Mouse (Mus musculus) ES-Bruce4 (cell line): Measurements from ENCODE around the gene Trim23. TPM values are rescaled to one million over a fixed set of nuclear protein-coding genes. Genes with fewer than 3 reads are reported as not detected.
A peak's percentile ranks its signal among the peaks of the same experiment; 100 is the strongest.

ENCODE experiments used
- H3K27ac ChIP-seq: 2 replicates; pipeline ENCODE4 v1.5.1; 2012; ENCODE audit warnings: low read length, inconsistent platforms; ENCODE audit not compliant: insufficient read depth
- H3K27me3 ChIP-seq: 2 replicates; pipeline ENCODE4 v1.6.1; 2012; ENCODE audit warnings: mild to moderate bottlenecking, low read length, inconsistent platforms; ENCODE audit not compliant: control insufficient read depth, poor library complexity, insufficient read depth, severe bottlenecking
- H3K36me3 ChIP-seq: 2 replicates; pipeline ENCODE4 v1.6.1; 2012; ENCODE audit warnings: inconsistent platforms, mild to moderate bottlenecking, low read length, moderate library complexity; ENCODE audit not compliant: control insufficient read depth, poor library complexity, insufficient read depth, severe bottlenecking
- H3K4me1 ChIP-seq: one replicate; pipeline ENCODE4 v1.8.1; 2011; ENCODE audit warnings: low read length; ENCODE audit not compliant: control insufficient read depth, insufficient read depth
- H3K4me3 ChIP-seq: 2 replicates; pipeline ENCODE4 v1.5.1; 2011; ENCODE audit warnings: low read depth, mild to moderate bottlenecking, low read length
- H3K9ac ChIP-seq: 2 replicates; pipeline ENCODE4 v1.6.1; 2012; ENCODE audit warnings: low read depth, mild to moderate bottlenecking, inconsistent platforms; ENCODE audit not compliant: poor library complexity, severe bottlenecking
- H3K9me3 ChIP-seq: replicated peaks from 2 replicates; pipeline ENCODE4 v1.6.1; 2012; ENCODE audit warnings: mild to moderate bottlenecking, low read length, inconsistent platforms; ENCODE audit not compliant: control insufficient read depth, poor library complexity, insufficient read depth, severe bottlenecking
- CTCF ChIP-seq: IDR thresholded peaks from one replicate; pipeline ENCODE4 v1.8.1; 2011; ENCODE audit warnings: low read depth, low read length
- EP300 ChIP-seq: IDR thresholded peaks from 2 replicates; pipeline ENCODE4 v1.6.1; 2011; ENCODE audit warnings: low read depth, low read length; ENCODE audit not compliant: insufficient read depth
- POLR2A ChIP-seq: IDR thresholded peaks from one replicate; pipeline ENCODE4 v1.8.1; 2011; ENCODE audit warnings: low read length; ENCODE audit not compliant: insufficient read depth
- polyA plus RNA-seq: library from polyadenylated mRNA; stranded (reverse); fragments of >200 nt; gene quantifications from 2 replicates; pipeline ENCODE4 v1.2.4, GENCODE M21; 2011; ENCODE audit warnings: low read depth; ENCODE audit not compliant: missing spikeins, insufficient read depth, insufficient read length

The Trim23 gene
- polyA plus RNA-seq, 1 experiment, result 26.8 TPM

DNA sequence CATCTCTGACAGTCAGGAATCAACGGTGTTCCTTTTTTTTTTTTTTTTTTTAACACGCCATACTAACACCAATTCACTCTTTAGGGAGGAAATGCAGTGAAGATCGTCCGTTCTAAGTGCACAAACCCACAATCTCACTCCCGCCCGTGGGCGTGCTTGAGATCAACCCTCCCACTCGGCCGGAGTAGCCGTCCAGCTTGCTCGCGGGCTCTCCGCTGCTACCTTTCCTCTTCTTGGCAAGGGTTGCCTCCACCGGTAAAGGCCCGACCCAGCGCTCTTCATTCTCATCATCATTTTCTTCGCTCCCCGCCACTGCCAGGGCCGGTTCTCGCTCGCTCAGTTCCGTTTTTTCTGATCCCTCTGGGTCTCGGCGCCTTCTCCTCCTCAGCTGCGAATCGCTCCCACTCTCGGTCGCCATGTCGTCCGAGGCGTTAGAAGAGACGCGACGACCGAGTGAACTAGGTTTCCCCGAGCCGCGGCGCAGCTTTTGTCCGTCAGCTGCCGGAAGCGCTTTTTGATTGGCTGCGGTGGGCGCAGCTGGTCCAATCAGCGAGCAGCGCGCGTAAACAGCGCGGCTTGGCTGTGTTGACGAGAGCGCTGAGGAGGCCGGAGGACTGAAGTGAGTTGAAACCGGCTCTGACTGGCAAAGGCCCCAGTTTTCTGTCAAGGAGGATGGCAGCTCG is 49.9 kb downstream of the Trim23 start, which contains the start of the genes Cenpk and Ppwd1:
Cenpk (plus strand) TSS at position 228 of the 683 bp plus-strand sequence.
Ppwd1 (minus strand) TSS at position 460 of the 683 bp plus-strand sequence.
- no peak within 1 kb of the TSS for H3K27ac ChIP-seq
- H3K4me1 ChIP-seq, result no peaks in the 10 kb centered on the region
- no peak for TF ChIP-seq CTCF
- TF ChIP-seq EP300, result peak; percentile 44; the same call in 1 of the 2 replicates
- TF ChIP-seq POLR2A, result peak; percentile 39

DNA sequence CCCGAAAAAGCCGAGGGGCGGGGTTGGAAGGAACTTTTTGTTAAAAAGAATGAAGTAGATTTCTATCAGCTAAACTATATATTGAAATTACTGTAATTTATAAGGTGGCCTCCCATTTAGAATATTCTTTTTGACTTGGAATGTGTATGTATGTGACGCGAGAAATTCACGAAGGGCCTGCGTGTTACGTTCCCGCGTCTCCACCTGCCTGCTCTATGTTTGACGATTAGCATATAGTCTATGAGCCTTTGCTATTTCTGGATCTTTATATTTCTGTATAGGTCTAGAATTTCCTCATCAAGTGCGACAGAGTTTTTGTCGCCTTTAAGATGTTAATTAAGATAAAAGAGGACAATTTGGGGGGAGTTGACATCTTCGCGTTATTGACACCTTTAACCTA is 50.6 kb downstream of the Trim23 start:
- no peaks in the 10 kb centered on the region for H3K27me3 ChIP-seq
- H3K9ac ChIP-seq, result peak overlapping the region; percentile 80
- no peak overlapping the region for H3K27ac ChIP-seq
- H3K36me3 ChIP-seq, result peaks cover 2% of the 10 kb centered on the region
- H3K4me1 ChIP-seq, result no peaks in the 10 kb centered on the region
- H3K4me3 ChIP-seq, result peak overlapping the region; percentile 83
- H3K9me3 ChIP-seq, result no peaks in the 10 kb centered on the region
- TF ChIP-seq EP300, result no peak
- TF ChIP-seq POLR2A, result no peak
- TF ChIP-seq CTCF, result no peak

More for the DNA sequence above, 49.9 kb downstream of the Trim23 start, which contains the start of the genes Cenpk and Ppwd1:
- Histone ChIP-seq H3K9me3 (no peaks in the 10 kb centered on the region), H3K36me3 (peaks cover 2% of the 10 kb centered on the region), H3K9ac (peak within 1 kb of the TSS; percentile 80), H3K27me3 (no peaks in the 10 kb centered on the region), H3K4me3 (peak within 1 kb of the TSS; percentile 90)

Other genes with a start within 250 kb of the Trim23 start
- 38.9 and 57.6 TPM in 2 replicates for gene Nln, start 69.2 kb upstream of the Trim23 start, polyA plus RNA-seq
- gene Sgtb, start 69.1 kb upstream of the Trim23 start, polyA plus RNA-seq, result 6.7 and 8.0 TPM in 2 replicates
- 66.0 and 79.0 TPM in 2 replicates for gene Trappc13, start 328 bp upstream of the Trim23 start, polyA plus RNA-seq
- gene Cenpk, start 49.8 kb downstream of the Trim23 start, polyA plus RNA-seq, result 42.2 and 44.0 TPM in 2 replicates
- 54.8 and 57.4 TPM in 2 replicates for gene Ppwd1, start 50.0 kb downstream of the Trim23 start, polyA plus RNA-seq
- gene Adamts6, start 109.0 kb downstream of the Trim23 start, polyA plus RNA-seq, result 2.1 and 2.3 TPM in 2 replicates